Mouse (Mus musculus) midbrain, embryonic 14.5 days (tissue): ENCODE measurements at regions not wholly inside any gene's neighbourhood (a gene's known extent, or its start where the extent isn't known, plus 50 kb on each side); places are given as distances from the start of the nearest gene placed in this dataset.

Experiments
- ATAC-seq: fragments of 200-750 bp; cut with Nextera tagmentation; 2 replicates; pipeline ENCODE4 v1.8.0; 2017; ENCODE audit warnings: moderate number of reproducible peaks, moderate library complexity; ENCODE audit not compliant: low FRiP score, low TSS enrichment
- DNase-seq: peaks from one replicate; pipeline ENCODE4 v3.0.0-alpha.2; 2015
- H3K27ac ChIP-seq: fragments of 300-500 bp; sonication (generic); replicated peaks from 2 replicates; pipeline ENCODE4 v1.5.1; 2014; ENCODE audit warnings: mild to moderate bottlenecking, low read depth, low read length, moderate library complexity
- H3K27me3 ChIP-seq: fragments of 300-500 bp; sonication (generic); 2 replicates; pipeline ENCODE4 v1.6.1; 2014; ENCODE audit warnings: low read length, control low read depth, mixed read lengths; ENCODE audit not compliant: control insufficient read depth, insufficient read depth
- H3K36me3 ChIP-seq: fragments of 300-500 bp; sonication (generic); 2 replicates; pipeline ENCODE4 v1.6.1; 2014; ENCODE audit warnings: low read length, control low read depth; ENCODE audit not compliant: control insufficient read depth, insufficient read depth
- H3K4me1 ChIP-seq: fragments of 300-500 bp; sonication (generic); 2 replicates; pipeline ENCODE4 v1.6.1; 2014; ENCODE audit warnings: mild to moderate bottlenecking, antibody characterized with exemption, low read length, control low read depth; ENCODE audit not compliant: control insufficient read depth, insufficient read depth
- H3K4me2 ChIP-seq: fragments of 300-500 bp; sonication (generic); 2 replicates; pipeline ENCODE4 v1.6.1; 2014; ENCODE audit warnings: mild to moderate bottlenecking, low read length, moderate library complexity
- H3K4me3 ChIP-seq: fragments of 300-500 bp; sonication (generic); replicated peaks from 2 replicates; pipeline ENCODE4 v1.5.1; 2014; ENCODE audit warnings: low read depth, low read length
- H3K9ac ChIP-seq: fragments of 300-500 bp; sonication (generic); replicated peaks from 2 replicates; pipeline ENCODE4 v1.6.1; 2014; ENCODE audit warnings: mild to moderate bottlenecking, low read length, moderate library complexity
- H3K9me3 ChIP-seq: fragments of 300-500 bp; sonication (generic); 2 replicates; pipeline ENCODE4 v1.6.1; 2016; ENCODE audit warnings: low read length, control low read depth, mixed read lengths; ENCODE audit not compliant: control insufficient read depth
- WGBS: fragments of 180-500 bp; shearing (Covaris S2); extraction: QIAGEN DNeasy Blood & Tissue Kit; methylation state at CpG from one replicate; pipeline ENCODE4 v1.1.7; 2014; 5-methylcytosine and 5-hydroxymethylcytosine counted together

DNA sequence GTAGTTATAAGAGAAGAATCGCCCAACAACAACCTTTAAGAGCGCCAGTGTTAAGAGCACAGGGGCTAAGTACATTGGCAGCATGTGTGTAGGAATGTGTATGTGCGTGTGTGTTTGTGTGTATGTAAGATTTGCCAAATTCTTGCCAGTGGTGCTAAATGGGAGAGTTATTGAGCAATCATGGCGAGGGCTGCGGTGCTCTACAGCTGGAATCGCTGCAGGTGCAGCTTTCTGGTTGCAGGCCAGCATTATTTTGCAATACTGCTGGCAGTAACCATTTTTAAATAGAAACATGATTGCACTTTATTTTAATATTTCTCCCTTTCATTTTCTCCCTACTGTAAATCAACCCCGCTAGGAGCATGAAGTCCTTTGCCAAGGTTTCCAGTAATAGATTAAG lies 313.2 kb downstream of the Rnf144b start:
- Histone ChIP-seq H3K27me3 (no peaks in the 10 kb centered on the region), H3K9ac (no peak overlapping the region), H3K4me1 (peaks cover under 1% of the 10 kb centered on the region; the same call in 1 of the 2 replicates), H3K9me3 (no peaks in the 10 kb centered on the region), H3K4me3 (no peak overlapping the region), H3K27ac (no peak overlapping the region), H3K4me2 (no peak overlapping the region), H3K36me3 (no peaks in the 10 kb centered on the region)
- WGBS: 96% methylated on average over 7 of the region's 7 CpGs
- ATAC-seq (no peak), DNase-seq (no peak)

DNA sequence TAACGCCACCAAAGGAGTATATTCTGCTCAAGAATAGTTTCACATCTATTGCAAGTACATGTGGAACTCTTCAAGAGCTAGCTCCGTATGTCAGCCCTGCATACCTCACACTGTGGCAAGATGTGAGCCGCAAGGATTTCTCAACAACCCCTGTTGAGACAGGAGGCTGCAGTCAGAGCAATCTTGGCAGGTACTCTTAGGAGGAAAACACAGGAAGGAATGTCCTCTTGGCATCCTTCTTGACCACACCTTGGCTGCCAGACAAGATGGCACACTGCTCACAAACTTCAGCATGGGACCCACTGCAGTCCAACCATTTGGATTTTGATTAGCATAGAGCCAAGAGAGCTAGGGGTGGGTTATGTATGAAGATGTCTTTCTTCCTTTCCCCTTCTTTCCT lies 322.4 kb downstream of the Rnf144b start:
- no peak for DNase-seq
- Histone ChIP-seq H3K36me3 (no peaks in the 10 kb centered on the region), H3K4me3 (no peak overlapping the region), H3K9me3 (no peaks in the 10 kb centered on the region), H3K27ac (no peak overlapping the region), H3K4me1 (no peaks in the 10 kb centered on the region), H3K4me2 (no peak overlapping the region), H3K9ac (no peak overlapping the region), H3K27me3 (no peaks in the 10 kb centered on the region)
- ATAC-seq: no peak
- 86% methylated on average over 3 of the region's 3 CpGs for WGBS

DNA sequence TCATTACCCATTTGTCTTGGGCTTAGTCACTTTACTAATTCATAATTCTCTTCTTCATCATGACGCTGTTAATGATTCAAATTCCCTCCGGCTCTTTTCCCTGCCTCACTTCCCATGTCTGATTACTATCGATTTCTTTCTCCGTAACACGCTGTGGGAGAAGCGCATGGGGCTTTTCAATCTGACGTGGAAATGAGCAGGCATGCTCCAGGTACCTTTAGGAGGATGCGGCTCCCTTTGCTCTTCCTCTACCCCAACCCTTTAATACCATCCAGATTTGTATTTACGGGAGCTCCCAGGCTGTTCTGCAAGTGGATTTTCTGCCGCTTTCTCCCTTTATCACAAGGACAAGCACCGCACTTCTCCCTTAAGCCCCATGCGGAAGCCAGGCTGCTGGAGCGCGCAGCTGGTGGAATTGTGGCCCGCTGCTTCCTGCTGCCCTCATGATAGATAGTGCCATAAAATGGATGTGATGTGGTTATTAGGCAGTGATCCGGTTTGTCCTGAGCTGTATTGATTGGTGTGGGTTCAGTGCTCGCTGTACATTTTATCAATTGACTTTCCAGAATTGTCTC lies 329.8 kb downstream of the Rnf144b start:
- peak overlapping the region; percentile 38; the same call in 1 of the 2 replicates for H3K27ac ChIP-seq

DNA sequence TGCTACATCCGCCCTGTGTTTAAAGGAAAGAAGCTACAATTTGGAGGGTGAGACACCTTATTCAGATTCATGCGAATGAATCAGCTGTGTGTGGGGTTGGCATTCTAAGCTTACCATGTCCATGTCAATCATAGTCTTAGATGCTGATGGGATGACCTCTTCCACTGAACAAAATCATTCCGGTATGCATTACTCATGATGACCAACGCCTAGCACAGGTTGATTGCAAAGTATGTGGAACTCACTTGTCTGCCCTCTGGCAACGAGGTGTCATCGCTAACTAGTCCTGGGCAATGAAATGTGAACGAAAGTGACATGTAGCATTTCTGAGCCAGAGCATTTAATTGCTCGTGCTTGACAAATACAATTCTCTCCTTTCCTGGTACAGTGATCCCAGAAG lies 339.7 kb downstream of the Rnf144b start:
- ATAC-seq (no peak), DNase-seq (peak; percentile 44)
- H3K4me3 ChIP-seq: no peak overlapping the region
- no peak overlapping the region for H3K27ac ChIP-seq
- H3K4me2 ChIP-seq: no peak overlapping the region
- H3K4me1 ChIP-seq: peaks cover 4% of the 10 kb centered on the region; the same call in 1 of the 2 replicates
- H3K9ac ChIP-seq: no peak overlapping the region
- no peaks in the 10 kb centered on the region for H3K36me3 ChIP-seq
- H3K27me3 ChIP-seq: no peaks in the 10 kb centered on the region
- no peaks in the 10 kb centered on the region for H3K9me3 ChIP-seq
- 75% methylated on average over 8 of the region's 8 CpGs for WGBS

More for the DNA sequence above, 329.8 kb downstream of the Rnf144b start:
- Histone ChIP-seq H3K36me3 (no peaks in the 10 kb centered on the region), H3K4me3 (no peak overlapping the region), H3K9ac (no peak overlapping the region), H3K27me3 (no peaks in the 10 kb centered on the region), H3K9me3 (no peaks in the 10 kb centered on the region), H3K4me2 (peak overlapping the region; percentile 13; the same call in 1 of the 2 replicates), H3K4me1 (no peaks in the 10 kb centered on the region)
- WGBS: 57% methylated on average over 17 of the region's 17 CpGs
- ATAC-seq (no peak), DNase-seq (peak; percentile 55)

DNA sequence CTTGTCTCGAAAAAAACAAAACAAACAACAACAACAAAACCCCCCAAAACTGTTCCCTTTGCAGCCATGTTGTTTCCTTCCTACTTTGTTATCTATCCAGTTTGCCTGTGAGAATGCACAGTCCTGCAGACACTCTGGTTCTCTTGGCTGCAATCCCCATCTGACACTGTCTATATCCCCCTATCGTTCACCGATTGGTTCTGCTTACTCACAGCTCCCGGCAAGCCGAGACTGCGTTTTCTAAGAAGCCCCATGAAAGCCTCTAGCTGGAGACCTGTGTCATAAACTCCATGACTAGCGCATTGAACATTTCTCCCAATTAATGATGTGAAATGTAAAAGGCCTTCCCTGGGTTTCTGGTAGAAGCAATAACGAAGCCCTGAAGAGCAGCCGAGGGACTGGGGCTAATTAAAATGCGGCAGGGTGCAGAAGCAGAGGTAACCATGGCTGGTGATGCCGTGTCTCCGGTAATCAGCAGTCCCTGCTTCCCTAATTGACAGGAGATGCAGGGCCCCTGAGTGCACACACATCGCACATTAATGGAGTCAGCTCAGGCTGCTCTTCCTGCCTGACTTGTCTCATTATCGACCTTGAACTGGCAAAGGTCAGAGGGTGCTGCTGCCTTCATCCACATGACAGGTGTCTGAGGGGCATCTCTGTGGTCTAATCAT lies 349.2 kb downstream of the Rnf144b start:
- H3K9me3 ChIP-seq: no peaks in the 10 kb centered on the region
- H3K4me3 ChIP-seq: no peak overlapping the region
- H3K4me1 ChIP-seq: no peaks in the 10 kb centered on the region
- no peaks in the 10 kb centered on the region for H3K27me3 ChIP-seq
- peak overlapping the region; percentile 68 for H3K27ac ChIP-seq
- 40% methylated on average over 14 of the region's 14 CpGs for WGBS
- no peak overlapping the region for H3K9ac ChIP-seq
- ATAC-seq (peak; percentile 85; the same call in 1 of the 2 replicates), DNase-seq (peak; percentile 72)
- H3K36me3 ChIP-seq: no peaks in the 10 kb centered on the region
- 0 out of 2 replicates have a peak overlapping the region, but pooled peaks have one; percentile 2 for H3K4me2 ChIP-seq

DNA sequence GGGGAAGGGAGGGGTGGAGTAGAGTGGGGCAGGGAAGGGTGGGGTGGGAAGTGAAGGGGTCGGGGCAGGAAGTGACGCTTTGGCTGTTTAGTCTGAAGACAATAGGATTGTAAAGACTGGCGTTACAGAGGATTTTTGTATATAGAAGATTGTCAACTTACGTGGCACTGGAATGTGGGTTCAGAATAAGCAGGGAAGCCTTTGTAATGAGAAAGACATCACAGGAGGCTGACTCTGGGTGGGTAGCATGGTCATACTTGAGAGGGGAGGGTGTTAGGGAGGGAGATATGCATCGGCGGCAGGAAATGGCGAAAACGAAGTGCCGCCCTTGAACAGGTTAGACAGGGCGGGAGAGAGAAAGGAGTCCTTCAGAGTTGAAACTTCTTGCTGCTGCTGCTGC lies 357.7 kb downstream of the Rnf144b start:
- Histone ChIP-seq H3K9me3 (no peaks in the 10 kb centered on the region), H3K4me1 (no peaks in the 10 kb centered on the region), H3K27me3 (no peaks in the 10 kb centered on the region), H3K4me3 (no peak overlapping the region), H3K36me3 (no peaks in the 10 kb centered on the region), H3K27ac (no peak overlapping the region), H3K9ac (no peak overlapping the region), H3K4me2 (no peak overlapping the region)
- 70% methylated on average over 10 of the region's 10 CpGs for WGBS
- ATAC-seq (no peak), DNase-seq (no peak)

DNA sequence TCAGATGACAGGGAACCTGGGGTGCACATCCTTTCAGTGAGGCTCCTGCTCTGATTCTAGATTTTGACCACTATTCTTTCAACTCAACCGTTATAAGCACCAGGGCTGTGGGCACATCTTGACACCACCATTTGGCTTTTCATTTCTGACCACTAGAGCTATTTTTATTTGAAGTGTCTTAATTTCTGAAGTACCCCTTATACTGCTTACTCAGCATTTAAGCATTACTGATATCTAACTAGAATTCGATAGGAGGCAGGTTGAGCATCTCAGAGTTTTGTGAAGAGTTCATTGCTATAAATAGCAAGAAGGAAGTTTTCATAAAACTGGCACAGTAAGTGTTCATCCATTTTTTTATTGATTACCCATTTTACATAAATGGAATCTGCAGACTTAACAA lies 362.4 kb downstream of the Rnf144b start:
- no peaks in the 10 kb centered on the region for H3K4me1 ChIP-seq
- no peak overlapping the region for H3K4me3 ChIP-seq
- 90% methylated on average over 2 of the region's 2 CpGs for WGBS
- H3K27ac ChIP-seq: no peak overlapping the region
- H3K9ac ChIP-seq: no peak overlapping the region
- H3K36me3 ChIP-seq: no peaks in the 10 kb centered on the region
- DNase-seq (no peak), ATAC-seq (no peak)
- H3K9me3 ChIP-seq: no peaks in the 10 kb centered on the region
- H3K4me2 ChIP-seq: no peak overlapping the region
- H3K27me3 ChIP-seq: no peaks in the 10 kb centered on the region

DNA sequence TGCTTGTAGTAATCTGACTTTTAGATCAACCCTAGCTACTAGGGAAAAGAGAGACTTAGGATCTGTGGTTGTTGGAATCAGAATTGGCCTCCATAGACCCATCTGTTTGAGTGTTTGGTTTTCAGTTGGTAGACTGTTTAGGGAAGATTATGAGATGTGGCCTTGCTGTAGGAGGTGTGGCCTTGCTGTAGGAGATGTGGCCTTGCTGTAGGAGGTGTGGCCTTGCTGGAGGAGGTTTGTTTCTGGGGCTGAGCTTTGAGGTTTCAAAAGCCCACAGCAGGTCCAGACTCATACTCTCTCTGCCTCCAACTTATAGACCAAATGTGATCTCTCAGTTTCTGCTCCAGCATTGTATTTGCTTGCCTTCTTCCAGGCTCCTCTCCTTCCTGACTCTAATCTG lies 363.7 kb downstream of the Rnf144b start:
- DNase-seq: no peak
- H3K4me2 ChIP-seq: no peak overlapping the region
- H3K4me3 ChIP-seq: no peak overlapping the region
- H3K9me3 ChIP-seq: no peaks in the 10 kb centered on the region
- H3K9ac ChIP-seq: no peak overlapping the region
- H3K36me3 ChIP-seq: no peaks in the 10 kb centered on the region
- no peaks in the 10 kb centered on the region for H3K4me1 ChIP-seq
- ATAC-seq: no peak
- no peak overlapping the region for H3K27ac ChIP-seq
- no peaks in the 10 kb centered on the region for H3K27me3 ChIP-seq

DNA sequence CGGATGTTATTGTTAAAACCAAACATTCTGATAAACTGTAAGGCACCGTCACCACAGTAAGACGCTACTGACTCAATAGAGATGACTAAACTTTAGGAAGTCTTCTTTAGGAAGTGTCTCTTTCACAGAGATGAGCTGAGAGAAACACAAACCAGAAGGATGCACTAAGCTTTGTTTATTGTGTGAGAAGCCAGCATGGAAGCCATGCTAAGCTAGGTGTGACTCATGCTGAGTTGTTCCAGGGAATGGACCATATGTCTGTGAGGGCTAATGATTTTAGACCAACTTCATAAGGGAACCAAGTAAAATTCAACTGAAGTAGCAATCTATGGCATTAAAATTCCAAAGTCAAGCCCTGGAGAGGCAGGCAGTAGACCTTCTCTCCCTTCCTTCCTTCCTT lies 364.2 kb downstream of the Rnf144b start:
- no peaks in the 10 kb centered on the region for H3K27me3 ChIP-seq
- no peaks in the 10 kb centered on the region for H3K36me3 ChIP-seq
- DNase-seq: no peak
- no peak for ATAC-seq
- H3K4me3 ChIP-seq: no peak overlapping the region
- no peaks in the 10 kb centered on the region for H3K9me3 ChIP-seq
- H3K9ac ChIP-seq: no peak overlapping the region
- 92% methylated on average over 3 of the region's 3 CpGs for WGBS
- H3K27ac ChIP-seq: no peak overlapping the region
- H3K4me1 ChIP-seq: no peaks in the 10 kb centered on the region
- no peak overlapping the region for H3K4me2 ChIP-seq
